Mouse (Mus musculus): ENCODE data around the gene Timm22. TPM values are rescaled to one million over a fixed set of nuclear protein-coding genes. Genes with fewer than 3 reads are reported as not detected.
A peak's percentile ranks its signal among the peaks of the same experiment; 100 is the strongest.

The Timm22 gene
- polyA plus RNA-seq, 1 experiment from 2014 or later = 111 TPM

DNA sequence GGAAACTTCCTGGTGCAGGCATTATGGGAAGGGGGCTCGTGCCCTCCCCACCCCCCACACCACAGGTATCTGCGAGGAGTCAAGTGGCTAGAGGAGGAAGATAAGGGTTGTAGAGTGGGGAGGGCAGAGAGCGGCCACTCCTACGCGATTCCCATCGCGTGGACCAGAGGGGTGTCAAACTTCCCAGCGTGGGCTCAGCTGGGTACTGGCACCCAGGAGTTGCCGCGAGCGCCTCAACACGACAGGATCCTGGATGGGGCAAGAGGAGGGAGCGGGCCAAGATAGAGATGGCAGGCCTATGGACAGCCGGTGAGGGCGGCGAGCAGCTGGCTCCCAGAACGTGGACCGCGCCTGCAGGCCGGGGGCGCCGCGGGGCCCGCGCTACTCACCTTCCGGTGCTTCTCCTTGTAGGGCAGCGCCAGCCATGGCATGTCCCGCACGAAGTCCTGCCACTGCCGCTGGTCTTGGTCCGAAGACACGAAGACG is 8.4 kb upstream of the Timm22 start:
- Histone ChIP-seq H3K4me2 (ENCODE audit: low read length) (peak overlapping the region; percentile 98), H3K9me3 (ENCODE audit: control insufficient read depth, low read length) (no peaks in the 10 kb centered on the region), H3K27ac (replicated peaks; ENCODE audit: low read depth, low read length) (peak overlapping the region; percentile 87), H3K27me3 (ENCODE audit: control insufficient read depth, insufficient read depth, low read length) (no peaks in the 10 kb centered on the region), H3K36me3 (ENCODE audit: control insufficient read depth, insufficient read depth, low read length) (no peaks in the 10 kb centered on the region), H3K4me1 (ENCODE audit: control insufficient read depth, insufficient read depth, low read length) (peaks cover 5% of the 10 kb centered on the region; the same call in 1 of the 2 replicates), H3K9ac (replicated peaks; ENCODE audit: low read length) (peak overlapping the region; percentile 74), H3K4me3 (replicated peaks; ENCODE audit: low read depth, low read length) (peak overlapping the region; percentile 81)
- WGBS = under 1% methylated on average over 25 of the region's 33 CpGs
- peak; percentile 68 for ATAC-seq (ENCODE audit: low FRiP score, low TSS enrichment)
- DNase-seq = no peak

GRCm38 (mm10) chr11:76398798-76399586 is 7.8 kb upstream of the Timm22 start, which contains the start of gene Nxn:
Nxn (minus strand) TSS chr11:76399140.
- DNase-seq (peak; percentile 93), ATAC-seq (ENCODE audit: low FRiP score, low TSS enrichment) (peak; percentile 87)
- peak within 1 kb of the TSS; percentile 81 for H3K4me3 ChIP-seq (replicated peaks; ENCODE audit: low read depth, low read length)

GRCm38 (mm10) chr11:76399587-76400330 is 7.0 kb upstream of the Timm22 start:
- no peak for ATAC-seq (ENCODE audit: low FRiP score, low TSS enrichment)
- Histone ChIP-seq H3K27me3 (ENCODE audit: control insufficient read depth, insufficient read depth, low read length) (no peaks in the 10 kb centered on the region), H3K36me3 (ENCODE audit: control insufficient read depth, insufficient read depth, low read length) (no peaks in the 10 kb centered on the region), H3K4me3 (replicated peaks; ENCODE audit: low read depth, low read length) (peak overlapping the region; percentile 81), H3K9ac (replicated peaks; ENCODE audit: low read length) (no peak overlapping the region), H3K9me3 (ENCODE audit: control insufficient read depth, low read length) (no peaks in the 10 kb centered on the region), H3K4me1 (ENCODE audit: control insufficient read depth, insufficient read depth, low read length) (peaks cover 5% of the 10 kb centered on the region; the same call in 1 of the 2 replicates), H3K4me2 (ENCODE audit: low read length) (peak overlapping the region; percentile 98), H3K27ac (replicated peaks; ENCODE audit: low read depth, low read length) (no peak overlapping the region; the same call in 1 of the 2 replicates)
- peak; percentile 84 for DNase-seq
- WGBS = 10% methylated on average over 11 of the region's 11 CpGs

More at GRCm38 (mm10) chr11:76398798-76399586, 7.8 kb upstream of the Timm22 start, which contains the start of gene Nxn:
- no peaks in the 10 kb centered on the region for H3K9me3 ChIP-seq (ENCODE audit: control insufficient read depth, low read length)
- H3K36me3 ChIP-seq (ENCODE audit: control insufficient read depth, insufficient read depth, low read length) = no peaks in the 10 kb centered on the region
- no peaks in the 10 kb centered on the region for H3K27me3 ChIP-seq (ENCODE audit: control insufficient read depth, insufficient read depth, low read length)
- H3K27ac ChIP-seq (replicated peaks; ENCODE audit: low read depth, low read length) = peak within 1 kb of the TSS; percentile 87
- H3K4me2 ChIP-seq (ENCODE audit: low read length) = peak within 1 kb of the TSS; percentile 98
- peaks cover 5% of the 10 kb centered on the region; the same call in 1 of the 2 replicates for H3K4me1 ChIP-seq (ENCODE audit: control insufficient read depth, insufficient read depth, low read length)
- WGBS = under 1% methylated on average over 61 of the region's 70 CpGs
- peak within 1 kb of the TSS; percentile 74 for H3K9ac ChIP-seq (replicated peaks; ENCODE audit: low read length)

- no peak for DNase-seq
- Histone ChIP-seq H3K27ac (replicated peaks; ENCODE audit: low read depth, low read length) (no peak overlapping the region), H3K9me3 (ENCODE audit: control insufficient read depth, low read length) (no peaks in the 10 kb centered on the region), H3K4me1 (ENCODE audit: control insufficient read depth, insufficient read depth, low read length) (peaks cover 5% of the 10 kb centered on the region; the same call in 1 of the 2 replicates), H3K9ac (replicated peaks; ENCODE audit: low read length) (no peak overlapping the region), H3K4me2 (ENCODE audit: low read length) (no peak overlapping the region), H3K4me3 (replicated peaks; ENCODE audit: low read depth, low read length) (no peak overlapping the region), H3K36me3 (ENCODE audit: control insufficient read depth, insufficient read depth, low read length) (no peaks in the 10 kb centered on the region), H3K27me3 (ENCODE audit: control insufficient read depth, insufficient read depth, low read length) (no peaks in the 10 kb centered on the region)
- 73% methylated on average over 10 of the region's 10 CpGs for WGBS
- no peak for ATAC-seq (ENCODE audit: low FRiP score, low TSS enrichment)
Observed at GRCm38 (mm10) chr11:76401398-76401797, 5.4 kb upstream of the Timm22 start.

GRCm38 (mm10) chr11:76405113-76405512 is 1.6 kb upstream of the Timm22 start:
- Histone ChIP-seq H3K9me3 (ENCODE audit: control insufficient read depth, low read length) (no peaks in the 10 kb centered on the region), H3K36me3 (ENCODE audit: control insufficient read depth, insufficient read depth, low read length) (0 out of 2 replicates have a peak, but pooled peaks cover 7% of the 10 kb centered on the region), H3K9ac (replicated peaks; ENCODE audit: low read length) (no peak overlapping the region), H3K4me3 (replicated peaks; ENCODE audit: low read depth, low read length) (no peak overlapping the region), H3K4me2 (ENCODE audit: low read length) (no peak overlapping the region), H3K27me3 (ENCODE audit: control insufficient read depth, insufficient read depth, low read length) (no peaks in the 10 kb centered on the region), H3K27ac (replicated peaks; ENCODE audit: low read depth, low read length) (no peak overlapping the region), H3K4me1 (ENCODE audit: control insufficient read depth, insufficient read depth, low read length) (peaks cover 5% of the 10 kb centered on the region)
- DNase-seq (no peak), ATAC-seq (ENCODE audit: low FRiP score, low TSS enrichment) (no peak)
- 70% methylated on average over 4 of the region's 4 CpGs for WGBS

DNA sequence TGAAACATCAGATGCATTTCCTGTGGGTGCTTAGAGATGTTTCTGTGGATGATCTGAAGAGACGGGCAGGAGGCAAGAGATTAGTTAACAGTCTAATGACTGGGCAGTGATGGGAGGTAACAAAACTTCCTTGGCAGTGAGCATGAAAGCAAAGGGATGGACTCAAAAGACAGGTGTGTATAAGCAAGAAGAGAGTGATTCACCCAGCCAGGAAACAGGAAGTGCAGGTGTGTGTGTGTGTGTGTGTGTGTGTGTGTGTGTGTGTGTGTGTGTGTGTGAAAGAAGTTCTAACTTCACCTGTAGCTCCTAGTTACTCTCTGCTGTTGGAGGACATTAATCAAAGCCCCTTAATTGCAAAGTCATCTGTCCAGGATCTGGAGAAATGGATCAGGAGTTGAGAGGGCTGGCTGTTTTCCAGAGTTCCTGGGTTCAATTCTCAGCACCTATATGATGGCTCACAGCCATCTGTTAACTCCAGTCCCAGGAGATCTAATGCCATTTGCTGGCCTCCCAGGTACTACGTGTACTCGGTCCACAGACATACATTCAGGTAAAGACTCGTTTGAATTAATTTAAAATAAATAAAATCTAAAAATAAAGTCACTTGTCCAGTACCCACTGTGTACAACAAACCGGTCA is 1.0 kb upstream of the Timm22 start:
- Histone ChIP-seq H3K27ac (replicated peaks; ENCODE audit: low read depth, low read length) (no peak overlapping the region), H3K4me3 (replicated peaks; ENCODE audit: low read depth, low read length) (no peak overlapping the region), H3K36me3 (ENCODE audit: control insufficient read depth, insufficient read depth, low read length) (0 out of 2 replicates have a peak, but pooled peaks cover 8% of the 10 kb centered on the region), H3K9ac (replicated peaks; ENCODE audit: low read length) (no peak overlapping the region), H3K9me3 (ENCODE audit: control insufficient read depth, low read length) (no peaks in the 10 kb centered on the region), H3K4me1 (ENCODE audit: control insufficient read depth, insufficient read depth, low read length) (peaks cover 5% of the 10 kb centered on the region), H3K4me2 (ENCODE audit: low read length) (no peak overlapping the region), H3K27me3 (ENCODE audit: control insufficient read depth, insufficient read depth, low read length) (no peaks in the 10 kb centered on the region)
- no peak for DNase-seq
- 82% methylated on average over 5 of the region's 5 CpGs for WGBS
- no peak for ATAC-seq (ENCODE audit: low FRiP score, low TSS enrichment)

- Histone ChIP-seq H3K4me2 (ENCODE audit: low read length) (no peak overlapping the region), H3K27me3 (ENCODE audit: control insufficient read depth, insufficient read depth, low read length) (no peaks in the 10 kb centered on the region), H3K9me3 (ENCODE audit: control insufficient read depth, low read length) (no peaks in the 10 kb centered on the region), H3K9ac (replicated peaks; ENCODE audit: low read length) (no peak overlapping the region), H3K4me1 (ENCODE audit: control insufficient read depth, insufficient read depth, low read length) (peaks cover 5% of the 10 kb centered on the region), H3K36me3 (ENCODE audit: control insufficient read depth, insufficient read depth, low read length) (peaks cover 48% of the 10 kb centered on the region), H3K27ac (replicated peaks; ENCODE audit: low read depth, low read length) (no peak overlapping the region), H3K4me3 (replicated peaks; ENCODE audit: low read depth, low read length) (no peak overlapping the region)
- no peak for ATAC-seq (ENCODE audit: low FRiP score, low TSS enrichment)
- 70% methylated on average over 12 of the region's 12 CpGs for WGBS
- peak; percentile 80 for DNase-seq
Observed at GRCm38 (mm10) chr11:76410826-76411225, 4.1 kb downstream of the Timm22 start.

GRCm38 (mm10) chr11:76413202-76413601 is 6.5 kb downstream of the Timm22 start:
- no peak for DNase-seq
- ATAC-seq (ENCODE audit: low FRiP score, low TSS enrichment) = no peak
- H3K4me1 ChIP-seq (ENCODE audit: control insufficient read depth, insufficient read depth, low read length) = no peaks in the 10 kb centered on the region
- no peaks in the 10 kb centered on the region for H3K9me3 ChIP-seq (ENCODE audit: control insufficient read depth, low read length)
- H3K27ac ChIP-seq (replicated peaks; ENCODE audit: low read depth, low read length) = no peak overlapping the region
- H3K4me3 ChIP-seq (replicated peaks; ENCODE audit: low read depth, low read length) = no peak overlapping the region
- 96% methylated on average over 4 of the region's 4 CpGs for WGBS
- peaks cover 71% of the 10 kb centered on the region for H3K36me3 ChIP-seq (ENCODE audit: control insufficient read depth, insufficient read depth, low read length)
- H3K4me2 ChIP-seq (ENCODE audit: low read length) = no peak overlapping the region
- no peak overlapping the region for H3K9ac ChIP-seq (replicated peaks; ENCODE audit: low read length)
- H3K27me3 ChIP-seq (ENCODE audit: control insufficient read depth, insufficient read depth, low read length) = no peaks in the 10 kb centered on the region
